Mouse (Mus musculus) G1E (cell line): Measurements from ENCODE around the gene Taf8. TPM values are rescaled to one million over a fixed set of nuclear protein-coding genes. Genes with fewer than 3 reads are reported as not detected.

Source experiments
- ATAC-seq: 2 replicates; pipeline ENCODE4 v1.8.0; 2016; ENCODE audit warnings: mild to moderate bottlenecking; ENCODE audit not compliant: insufficient number of reproducible peaks, poor library complexity, low FRiP score, severe bottlenecking; ENCODE audit errors: extremely low read depth
- DNase-seq: peaks from one replicate; pipeline ENCODE4 v3.0.0; 2012; ENCODE audit warnings: low spot score
- H3K27me3 ChIP-seq: 2 replicates; pipeline ENCODE4 v1.6.1; 2012; ENCODE audit warnings: mild to moderate bottlenecking, low read length, inconsistent platforms; ENCODE audit not compliant: insufficient read depth
- H3K36me3 ChIP-seq: replicated peaks from 2 replicates; pipeline ENCODE3; 2012; ENCODE audit warnings: mild to moderate bottlenecking, inconsistent platforms
- H3K4me1 ChIP-seq: 2 replicates; pipeline ENCODE4 v1.6.1; 2012; ENCODE audit warnings: low read depth, low read length, inconsistent platforms, mixed read lengths; ENCODE audit not compliant: insufficient read depth
- H3K4me3 ChIP-seq: 2 replicates; pipeline ENCODE4 v1.5.1; 2012; ENCODE audit warnings: low read depth, mild to moderate bottlenecking, inconsistent platforms, low read length, moderate library complexity, mixed read lengths
- H3K9me3 ChIP-seq: replicated peaks from 2 replicates; pipeline ENCODE4 v1.6.1; 2012; ENCODE audit warnings: inconsistent platforms
- CTCF ChIP-seq: IDR thresholded peaks from 2 replicates; pipeline ENCODE4 v1.5.1; 2012; ENCODE audit warnings: low read depth, low read length, inconsistent platforms, mixed read lengths
- GATA1 ChIP-seq: IDR thresholded peaks from 2 replicates; pipeline ENCODE4 v1.6.1; 2012; ENCODE audit warnings: borderline replicate concordance, low read length, inconsistent platforms, mixed read lengths
- GATA2 ChIP-seq: IDR thresholded peaks from 2 replicates; pipeline ENCODE4 v1.6.1; 2012; ENCODE audit warnings: low read depth, low read length, inconsistent platforms, borderline replicate concordance
- POLR2AphosphoS5 ChIP-seq: IDR thresholded peaks from 2 replicates; pipeline ENCODE4 v1.6.1; 2012; ENCODE audit warnings: low read depth, low read length, inconsistent platforms; ENCODE audit not compliant: insufficient replicate concordance
- TAL1 ChIP-seq: conservative IDR thresholded peaks from 2 replicates; pipeline ENCODE4 v1.6.1; 2012; ENCODE audit warnings: low read depth, low read length, inconsistent platforms, mixed read lengths
- polyA plus RNA-seq: library from polyadenylated mRNA; stranded (reverse); fragments of >175 nt; gene quantifications from 2 replicates; pipeline ENCODE4 v1.2.3, GENCODE M21; 2012
- total RNA-seq, 2 experiments: library from RNA; stranded (forward) in 1 of 2; stranded (reverse) in 1 of 2; fragments of 200-1000 nt in 1 of 2; fragments of >200 nt in 1 of 2; fragmentation: Nextera tagmentation in 1 of 2; gene quantifications; 2 replicates each; pipeline ENCODE4 v1.2.3; 2014 to 2017

The Taf8 gene
- total and polyA plus RNA-seq, 3 experiments: 22.4 to 39.8 (median 29.1) TPM

GRCm38 (mm10) chr17:47482401-47482800 lies 19.7 kb downstream of the Taf8 start:
- no peak for TF ChIP-seq GATA2
- TF ChIP-seq CTCF: peak; percentile 90
- no peak for DNase-seq
- Histone ChIP-seq H3K4me3 (no peak overlapping the region), H3K36me3 (peaks cover 8% of the 10 kb centered on the region), H3K4me1 (peaks cover 34% of the 10 kb centered on the region), H3K9me3 (0 out of 2 replicates have a peak, but pooled peaks cover 2% of the 10 kb centered on the region), H3K27me3 (peaks cover 15% of the 10 kb centered on the region; the same call in 1 of the 2 replicates)
- no peak for ATAC-seq

- DNase-seq (no peak), ATAC-seq (no peak)
- H3K4me3 ChIP-seq: no peak overlapping the region
- peaks cover 15% of the 10 kb centered on the region; the same call in 1 of the 2 replicates for H3K27me3 ChIP-seq
- peaks cover 19% of the 10 kb centered on the region for H3K4me1 ChIP-seq
- H3K36me3 ChIP-seq: no peaks in the 10 kb centered on the region
- no peak for TF ChIP-seq CTCF
- TF ChIP-seq TAL1: no peak
- no peak for TF ChIP-seq GATA1
- TF ChIP-seq GATA2: no peak
- no peak for TF ChIP-seq POLR2AphosphoS5
- H3K9me3 ChIP-seq: 0 out of 2 replicates have a peak, but pooled peaks cover 2% of the 10 kb centered on the region
Observed at GRCm38 (mm10) chr17:47479887-47480286, 22.2 kb downstream of the Taf8 start.

GRCm38 (mm10) chr17:47475714-47476113 lies 26.4 kb downstream of the Taf8 start:
- TF ChIP-seq GATA2 (no peak), CTCF (peak; percentile 15; the same call in 1 of the 2 replicates)
- peaks cover 12% of the 10 kb centered on the region for H3K4me1 ChIP-seq
- DNase-seq (no peak), ATAC-seq (no peak)
- H3K9me3 ChIP-seq: no peaks in the 10 kb centered on the region
- no peaks in the 10 kb centered on the region for H3K36me3 ChIP-seq
- no peak overlapping the region for H3K4me3 ChIP-seq
- peaks cover 25% of the 10 kb centered on the region for H3K27me3 ChIP-seq

GRCm38 (mm10) chr17:47475181-47475580 lies 26.9 kb downstream of the Taf8 start:
- Histone ChIP-seq H3K9me3 (no peaks in the 10 kb centered on the region), H3K36me3 (no peaks in the 10 kb centered on the region), H3K27me3 (peaks cover 26% of the 10 kb centered on the region), H3K4me1 (peaks cover 10% of the 10 kb centered on the region), H3K4me3 (no peak overlapping the region)
- ATAC-seq (no peak), DNase-seq (no peak)
- no peak for TF ChIP-seq GATA1
- no peak for TF ChIP-seq CTCF
- no peak for TF ChIP-seq TAL1
- no peak for TF ChIP-seq GATA2
- TF ChIP-seq POLR2AphosphoS5: no peak

- Histone ChIP-seq H3K4me1 (peaks cover 6% of the 10 kb centered on the region; the same call in 1 of the 2 replicates), H3K9me3 (no peaks in the 10 kb centered on the region), H3K4me3 (no peak overlapping the region), H3K36me3 (no peaks in the 10 kb centered on the region), H3K27me3 (peaks cover 27% of the 10 kb centered on the region)
- ATAC-seq (no peak), DNase-seq (no peak)
- no peak for TF ChIP-seq POLR2AphosphoS5
- no peak for TF ChIP-seq TAL1
- no peak for TF ChIP-seq GATA2
- no peak for TF ChIP-seq GATA1
- no peak for TF ChIP-seq CTCF
Observed at GRCm38 (mm10) chr17:47474250-47474649, 27.8 kb downstream of the Taf8 start.

- Histone ChIP-seq H3K36me3 (no peaks in the 10 kb centered on the region), H3K4me1 (peaks cover 4% of the 10 kb centered on the region; the same call in 1 of the 2 replicates), H3K27me3 (peaks cover 22% of the 10 kb centered on the region), H3K4me3 (no peak overlapping the region), H3K9me3 (no peaks in the 10 kb centered on the region)
- TF ChIP-seq CTCF: peak; percentile 90
- TF ChIP-seq TAL1: no peak
- DNase-seq: no peak
- ATAC-seq: no peak
Observed at GRCm38 (mm10) chr17:47473434-47473974, 28.6 kb downstream of the Taf8 start.

GRCm38 (mm10) chr17:47472435-47473350 lies 29.4 kb downstream of the Taf8 start:
- H3K27me3 ChIP-seq: peaks cover 30% of the 10 kb centered on the region
- H3K9me3 ChIP-seq: no peaks in the 10 kb centered on the region
- no peak for TF ChIP-seq GATA1
- no peak for TF ChIP-seq GATA2
- no peak for TF ChIP-seq POLR2AphosphoS5
- TF ChIP-seq CTCF: no peak
- no peak for TF ChIP-seq TAL1
- no peak overlapping the region for H3K4me3 ChIP-seq
- ATAC-seq (no peak), DNase-seq (no peak)
- no peaks in the 10 kb centered on the region for H3K36me3 ChIP-seq
- peaks cover 4% of the 10 kb centered on the region; the same call in 1 of the 2 replicates for H3K4me1 ChIP-seq
